ENCODE assay signal across 14 mouse cellular contexts in the genomic region with DNA sequence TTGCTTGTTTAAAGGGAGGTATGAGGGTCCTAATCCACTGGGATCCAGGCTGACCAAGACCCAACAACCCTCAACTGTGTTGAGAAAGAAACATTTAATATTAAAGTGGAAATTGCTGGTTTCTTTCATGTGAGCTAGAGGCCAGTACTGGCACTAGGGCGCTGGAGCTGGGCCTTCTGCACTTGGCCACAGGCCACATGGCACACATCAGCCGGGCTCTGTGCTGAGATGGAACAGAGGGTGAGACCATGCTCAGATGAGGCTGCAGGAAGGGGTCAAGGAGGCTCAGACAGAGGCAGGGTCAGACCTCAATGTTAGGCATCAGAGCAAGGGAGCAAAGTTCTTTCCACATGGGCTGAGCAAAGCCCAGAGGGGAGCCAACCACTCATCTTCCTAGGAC. TPM values are rescaled to one million over a fixed set of nuclear protein-coding genes. Genes with fewer than 3 reads are reported as not detected.
DNase-seq lines count a peak whose midpoint lies in the region; ATAC-seq lines count a peak whose summit lies in the region.
"Had no signal": no experiment of that assay in that cellular context is flagged by ENCODE, and none has a peak within 500 bp of the region (broad histone marks: within the 10 kb centered on the region; RNA-seq: fewer than 3 reads in every experiment).

No protein-coding gene starts in this region.

- ATAC-seq in midbrain, embryonic 12.5 days (ENCODE audit: low FRiP score, low read depth) = no peak
- ATAC-seq: liver, embryonic 12.5 days had no signal

- peak overlapping the region; percentile 91 for H3K27ac ChIP-seq in midbrain, embryonic 12.5 days (replicated peaks)
- H3K27ac ChIP-seq: liver, embryonic 12.5 days; neural tube, embryonic 13.5 days had no signal

- DNase-seq in cerebellum, postnatal 10 days = peak; percentile 54 to 68
- DNase-seq in cerebellum, adult 9-11 months = no peak
- DNase-seq in layer of hippocampus, postnatal 10 days (ENCODE audit: low spot score in 2 of 2) = peak; percentile 28 to 47
- no peak for DNase-seq in layer of hippocampus, adult 18-20 months (ENCODE audit: low spot score in 2 of 2)
- DNase-seq in brain, adult 2 months (ENCODE audit: low read depth, low spot score) = peak; percentile 39
- DNase-seq in thymus, adult 18-20 months = no peak
- no peak for DNase-seq in lung, postnatal 14 days
- DNase-seq: cerebellum, adult 2 months; kidney, adult 11 months had no signal

- H3K27me3 ChIP-seq in midbrain, embryonic 12.5 days = peaks cover 65% of the 10 kb centered on the region

- WGBS in midbrain, embryonic 12.5 days = 92% methylated on average over 2 of the region's 2 CpGs

- no peaks in the 10 kb centered on the region for H3K9me3 ChIP-seq in midbrain, embryonic 12.5 days
- H3K9me3 ChIP-seq: heart, embryonic 10.5 days; liver, embryonic 12.5 days; neural tube, embryonic 13.5 days had no signal

- H3K4me1 ChIP-seq in midbrain, embryonic 12.5 days = peaks cover 51% of the 10 kb centered on the region
- H3K4me1 ChIP-seq: liver, embryonic 12.5 days had no signal

- H3K9ac ChIP-seq in midbrain, embryonic 12.5 days (replicated peaks) = no peak overlapping the region
- H3K9ac ChIP-seq: liver, embryonic 12.5 days; neural tube, embryonic 13.5 days had no signal

- no peak overlapping the region for H3K4me2 ChIP-seq in midbrain, embryonic 12.5 days (replicated peaks)
- H3K4me2 ChIP-seq: liver, embryonic 12.5 days; neural tube, embryonic 13.5 days had no signal

- H3K4me3 ChIP-seq in midbrain, embryonic 12.5 days = no peak overlapping the region
- H3K4me3 ChIP-seq: erythroblast, embryonic 14.5 days; heart, embryonic 10.5 days; liver, embryonic 12.5 days; neural tube, embryonic 13.5 days had no signal

- peaks cover 6% of the 10 kb centered on the region; the same call in 1 of the 2 replicates for H3K36me3 ChIP-seq in midbrain, embryonic 12.5 days
- H3K36me3 ChIP-seq: neural tube, embryonic 13.5 days had no signal

RNA-seq across cellular contexts. Expression of a gene that starts 43.8 kb away (rescaled TPM):
- 1 to 10 TPM; 2.9 to 3.1 TPM for total RNA-seq in layer of hippocampus, postnatal 10 days (2021)
- 1 to 10 TPM; 2.0 TPM for total RNA-seq in layer of hippocampus, adult 18-20 months (2021)
- 7.4 and 7.9 TPM in 2 replicates for polyA plus RNA-seq in midbrain, embryonic 12.5 days (2016; fragmentation: Nextera tagmentation; extraction: Ambion mirVana)

Comparison
In these comparisons a context has a peak if more than half of its experiments do, and no peak if none do; other contexts are left out.
1. DNase-seq: peak in cerebellum, postnatal 10 days (2 of 2), layer of hippocampus, postnatal 10 days (2 of 2) and brain, adult 2 months (single experiment); none in cerebellum, adult 9-11 months (single experiment), layer of hippocampus, adult 18-20 months (0 of 2), thymus, adult 18-20 months (0 of 2) and lung, postnatal 14 days (single experiment).